Mouse (Mus musculus): Measurements from ENCODE around the gene Tfap2c. TPM values are rescaled to one million over a fixed set of nuclear protein-coding genes. Genes with fewer than 3 reads are reported as not detected.

Tfap2c gene
- total RNA-seq, 1 experiment, result 19.7 TPM

DNA sequence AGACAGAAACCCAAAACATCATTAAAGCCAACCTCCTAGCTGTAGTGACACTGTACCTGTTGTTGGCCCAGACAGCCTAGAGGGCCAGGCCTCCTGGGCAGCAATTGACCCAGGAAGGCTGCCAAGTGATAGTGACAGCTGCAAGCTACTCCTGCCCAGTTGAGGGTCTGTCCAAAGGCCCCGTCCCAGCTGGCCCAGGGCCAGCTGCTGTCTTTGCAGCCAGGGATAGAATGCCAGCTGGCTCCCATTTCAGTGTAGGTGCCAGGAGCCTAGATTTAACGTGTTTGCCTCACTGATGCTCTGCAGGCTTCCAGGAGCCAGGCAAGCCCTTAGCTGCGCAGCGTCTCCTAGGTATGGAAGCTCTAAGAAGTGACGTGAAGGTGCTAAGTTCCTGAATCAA lies 29.8 kb downstream of the Tfap2c start:
- no peak for DNase-seq (ENCODE audit: low read depth, low spot score)
- in situ Hi-C loops (cut with MboI; ENCODE audit: low sequenced_read_pairs in 2 of 2, unreplicated experiment in 2 of 2), result no loop called here
- no peak for TF ChIP-seq CHD2 (IDR thresholded peaks at IDR 0.05; ENCODE audit: low read depth, low read length)
- TF ChIP-seq ZNF384 (IDR thresholded peaks at IDR 0.05; ENCODE audit: low read depth, low read length), result no peak
- no peak for TF ChIP-seq MAFK (IDR thresholded peaks at IDR 0.05; ENCODE audit: insufficient read depth, low read depth, low read length)
- TF ChIP-seq ZC3H11A (IDR thresholded peaks at IDR 0.05; ENCODE audit: borderline replicate concordance, low read depth, low read length), result no peak
- no peak for TF ChIP-seq HCFC1 (IDR thresholded peaks at IDR 0.05; ENCODE audit: borderline replicate concordance, insufficient read depth, low read length)
- no peak overlapping the region for H3K4me3 ChIP-seq (ENCODE audit: insufficient read depth in 1 of 2, low read depth in 1 of 2, low read length in 2 of 2, poor library complexity in 1 of 2, severe bottlenecking in 1 of 2)
- H3K9ac ChIP-seq (ENCODE audit: insufficient read depth, low read depth, low read length, poor library complexity, severe bottlenecking), result no peak overlapping the region
- H3K9me3 ChIP-seq (ENCODE audit: control insufficient read depth, insufficient read depth, low read depth, low read length), result no peaks in the 10 kb centered on the region
- no peaks in the 10 kb centered on the region for H3K36me3 ChIP-seq (ENCODE audit: control insufficient read depth, insufficient read depth, low read length, poor library complexity, severe bottlenecking)
- no peak overlapping the region for H3K27ac ChIP-seq (ENCODE audit: insufficient read depth, low read depth, low read length, poor library complexity, severe bottlenecking)
- peaks cover 11 to 34% of the 10 kb centered on the region in 2 experiments for H3K4me1 ChIP-seq (ENCODE audit: control insufficient read depth in 2 of 2, insufficient read depth in 2 of 2, low read length in 2 of 2, poor library complexity in 1 of 2)

DNA sequence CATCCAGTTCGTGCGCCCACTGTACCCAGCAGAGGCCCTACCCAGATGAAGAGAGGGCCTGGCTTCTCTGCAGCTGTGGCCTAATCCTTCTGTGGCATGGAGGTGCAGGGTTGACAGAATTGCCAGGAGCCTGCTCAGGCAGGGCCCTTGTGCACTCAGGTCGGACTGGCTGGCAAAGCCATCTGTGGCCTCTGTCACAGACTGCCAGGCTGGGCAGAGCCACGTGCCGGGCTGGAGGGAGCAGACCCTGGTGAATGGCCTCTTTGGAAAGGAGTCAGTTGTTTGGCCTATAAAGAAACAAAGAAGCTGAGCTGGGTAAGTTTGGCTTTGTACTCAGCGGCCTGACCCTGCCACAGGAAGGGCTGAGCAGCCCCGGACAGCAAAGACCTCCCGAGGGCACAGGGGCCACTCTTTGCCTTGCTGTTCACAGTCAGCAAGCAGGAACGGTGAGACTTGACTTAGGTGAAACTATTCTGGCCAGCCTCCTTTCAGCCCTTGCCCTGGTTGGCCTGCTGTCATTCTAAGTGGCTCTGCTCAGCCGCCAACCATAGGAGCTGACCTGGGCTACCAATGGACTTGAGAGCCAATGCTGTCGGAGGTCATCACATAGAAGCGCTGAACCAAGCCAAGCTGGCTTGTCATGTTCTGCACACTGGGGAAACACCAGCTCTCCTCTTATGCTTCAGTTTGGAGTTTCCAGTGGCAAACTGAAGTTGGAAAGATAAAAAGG lies 31.3 kb downstream of the Tfap2c start:
- no peak for DNase-seq (ENCODE audit: low read depth, low spot score)
- no peak for TF ChIP-seq MAFK (IDR thresholded peaks at IDR 0.05; ENCODE audit: insufficient read depth, low read depth, low read length)
- TF ChIP-seq ZNF384 (IDR thresholded peaks at IDR 0.05; ENCODE audit: low read depth, low read length), result no peak
- no peak for TF ChIP-seq CHD2 (IDR thresholded peaks at IDR 0.05; ENCODE audit: low read depth, low read length)
- TF ChIP-seq ZC3H11A (IDR thresholded peaks at IDR 0.05; ENCODE audit: borderline replicate concordance, low read depth, low read length), result no peak
- no peak for TF ChIP-seq HCFC1 (IDR thresholded peaks at IDR 0.05; ENCODE audit: borderline replicate concordance, insufficient read depth, low read length)
- in situ Hi-C loops (cut with MboI; ENCODE audit: low sequenced_read_pairs in 2 of 2, unreplicated experiment in 2 of 2), result no loop called here
- no peak overlapping the region for H3K27ac ChIP-seq (ENCODE audit: insufficient read depth, low read depth, low read length, poor library complexity, severe bottlenecking)
- no peak overlapping the region for H3K9ac ChIP-seq (ENCODE audit: insufficient read depth, low read depth, low read length, poor library complexity, severe bottlenecking)
- no peaks in the 10 kb centered on the region for H3K36me3 ChIP-seq (ENCODE audit: control insufficient read depth, insufficient read depth, low read length, poor library complexity, severe bottlenecking)
- no peak overlapping the region for H3K4me3 ChIP-seq (ENCODE audit: insufficient read depth in 1 of 2, low read depth in 1 of 2, low read length in 2 of 2, poor library complexity in 1 of 2, severe bottlenecking in 1 of 2)
- no peaks in the 10 kb centered on the region for H3K9me3 ChIP-seq (ENCODE audit: control insufficient read depth, insufficient read depth, low read depth, low read length)
- H3K4me1 ChIP-seq (ENCODE audit: control insufficient read depth in 2 of 2, insufficient read depth in 2 of 2, low read length in 2 of 2, poor library complexity in 1 of 2), result peaks cover 14 to 38% of the 10 kb centered on the region in 2 experiments

DNA sequence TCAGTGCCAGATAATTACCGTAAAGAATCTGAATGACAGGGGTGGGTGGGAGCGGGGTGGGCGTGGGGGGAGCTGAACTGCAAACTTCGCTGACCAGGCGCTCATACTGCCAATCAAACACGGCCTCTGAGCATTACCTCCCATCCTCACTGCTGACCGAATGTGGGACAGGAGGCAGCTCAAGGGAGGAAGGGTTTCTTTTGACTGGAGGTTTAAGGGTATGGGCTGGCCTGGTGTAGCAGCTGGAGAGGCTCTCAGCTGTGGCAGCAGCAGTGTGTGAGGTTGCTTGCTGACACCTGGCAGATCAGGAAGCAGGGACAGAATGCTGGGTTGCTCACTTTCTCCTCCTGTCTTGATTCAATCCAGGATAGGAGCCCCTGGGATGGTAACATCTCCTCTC lies 33.9 kb downstream of the Tfap2c start:
- no peak for TF ChIP-seq CHD2 (IDR thresholded peaks at IDR 0.05; ENCODE audit: low read depth, low read length)
- TF ChIP-seq ZC3H11A (IDR thresholded peaks at IDR 0.05; ENCODE audit: borderline replicate concordance, low read depth, low read length), result no peak
- no peak for TF ChIP-seq MAFK (IDR thresholded peaks at IDR 0.05; ENCODE audit: insufficient read depth, low read depth, low read length)
- no peak for TF ChIP-seq HCFC1 (IDR thresholded peaks at IDR 0.05; ENCODE audit: borderline replicate concordance, insufficient read depth, low read length)
- TF ChIP-seq ZNF384 (IDR thresholded peaks at IDR 0.05; ENCODE audit: low read depth, low read length), result no peak
- Histone ChIP-seq H3K9ac (ENCODE audit: insufficient read depth, low read depth, low read length, poor library complexity, severe bottlenecking) (no peak overlapping the region), H3K9me3 (ENCODE audit: control insufficient read depth, insufficient read depth, low read depth, low read length) (no peaks in the 10 kb centered on the region), H3K36me3 (ENCODE audit: control insufficient read depth, insufficient read depth, low read length, poor library complexity, severe bottlenecking) (no peaks in the 10 kb centered on the region), H3K4me3 (ENCODE audit: insufficient read depth in 1 of 2, low read depth in 1 of 2, low read length in 2 of 2, poor library complexity in 1 of 2, severe bottlenecking in 1 of 2) (no peak overlapping the region), H3K4me1 (ENCODE audit: control insufficient read depth in 2 of 2, insufficient read depth in 2 of 2, low read length in 2 of 2, poor library complexity in 1 of 2) (peaks cover 8 to 30% of the 10 kb centered on the region in 2 experiments; a peak in 3 of 4 replicates), H3K27ac (ENCODE audit: insufficient read depth, low read depth, low read length, poor library complexity, severe bottlenecking) (no peak overlapping the region)
- in situ Hi-C loops (cut with MboI; ENCODE audit: low sequenced_read_pairs in 2 of 2, unreplicated experiment in 2 of 2), result no loop called here
- no peak for DNase-seq (ENCODE audit: low read depth, low spot score)

DNA sequence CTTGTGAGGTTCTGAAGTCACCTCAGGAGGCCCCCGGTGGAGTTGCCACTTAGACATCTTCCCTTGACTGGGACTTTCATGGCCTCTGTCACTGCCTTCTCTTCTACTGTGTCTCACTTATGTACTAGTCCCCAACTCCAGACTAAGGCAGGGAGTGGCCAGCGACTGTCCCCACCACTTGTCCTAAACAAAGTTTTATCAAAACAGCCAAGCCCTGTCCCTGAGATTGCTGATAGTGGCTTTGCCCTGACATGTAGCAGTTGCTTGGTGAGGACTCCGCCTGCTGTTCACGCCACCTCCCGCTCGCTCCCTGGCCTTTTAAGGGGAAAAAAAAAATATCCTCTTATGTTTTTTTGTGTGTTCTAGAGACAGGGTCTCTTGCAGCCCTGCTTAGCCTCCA lies 35.9 kb downstream of the Tfap2c start:
- H3K36me3 ChIP-seq (ENCODE audit: control insufficient read depth, insufficient read depth, low read length, poor library complexity, severe bottlenecking), result no peaks in the 10 kb centered on the region

More for the DNA sequence above, 35.9 kb downstream of the Tfap2c start:
- Histone ChIP-seq H3K27ac (ENCODE audit: insufficient read depth, low read depth, low read length, poor library complexity, severe bottlenecking) (no peak overlapping the region), H3K9ac (ENCODE audit: insufficient read depth, low read depth, low read length, poor library complexity, severe bottlenecking) (no peak overlapping the region), H3K4me1 (ENCODE audit: control insufficient read depth in 2 of 2, insufficient read depth in 2 of 2, low read length in 2 of 2, poor library complexity in 1 of 2) (peaks cover 11 to 27% of the 10 kb centered on the region in 2 experiments; a peak in 3 of 4 replicates), H3K9me3 (ENCODE audit: control insufficient read depth, insufficient read depth, low read depth, low read length) (no peaks in the 10 kb centered on the region), H3K4me3 (ENCODE audit: insufficient read depth in 1 of 2, low read depth in 1 of 2, low read length in 2 of 2, poor library complexity in 1 of 2, severe bottlenecking in 1 of 2) (no peak overlapping the region)
- TF ChIP-seq ZNF384 (IDR thresholded peaks at IDR 0.05; ENCODE audit: low read depth, low read length) (no peak), ZC3H11A (IDR thresholded peaks at IDR 0.05; ENCODE audit: borderline replicate concordance, low read depth, low read length) (no peak), CHD2 (IDR thresholded peaks at IDR 0.05; ENCODE audit: low read depth, low read length) (no peak), MAFK (IDR thresholded peaks at IDR 0.05; ENCODE audit: insufficient read depth, low read depth, low read length) (no peak), HCFC1 (IDR thresholded peaks at IDR 0.05; ENCODE audit: borderline replicate concordance, insufficient read depth, low read length) (no peak)
- in situ Hi-C loops (cut with MboI; ENCODE audit: low sequenced_read_pairs in 2 of 2, unreplicated experiment in 2 of 2), result no loop called here
- DNase-seq (ENCODE audit: low read depth, low spot score), result no peak
